Mouse (Mus musculus): ENCODE results near the gene Ccr1l1. TPM values are rescaled to one million over a fixed set of nuclear protein-coding genes. Genes with fewer than 3 reads are reported as not detected.

Gene Ccr1l1
- polyA plus RNA-seq, 1 experiment from 2014 or later, result not detected

DNA sequence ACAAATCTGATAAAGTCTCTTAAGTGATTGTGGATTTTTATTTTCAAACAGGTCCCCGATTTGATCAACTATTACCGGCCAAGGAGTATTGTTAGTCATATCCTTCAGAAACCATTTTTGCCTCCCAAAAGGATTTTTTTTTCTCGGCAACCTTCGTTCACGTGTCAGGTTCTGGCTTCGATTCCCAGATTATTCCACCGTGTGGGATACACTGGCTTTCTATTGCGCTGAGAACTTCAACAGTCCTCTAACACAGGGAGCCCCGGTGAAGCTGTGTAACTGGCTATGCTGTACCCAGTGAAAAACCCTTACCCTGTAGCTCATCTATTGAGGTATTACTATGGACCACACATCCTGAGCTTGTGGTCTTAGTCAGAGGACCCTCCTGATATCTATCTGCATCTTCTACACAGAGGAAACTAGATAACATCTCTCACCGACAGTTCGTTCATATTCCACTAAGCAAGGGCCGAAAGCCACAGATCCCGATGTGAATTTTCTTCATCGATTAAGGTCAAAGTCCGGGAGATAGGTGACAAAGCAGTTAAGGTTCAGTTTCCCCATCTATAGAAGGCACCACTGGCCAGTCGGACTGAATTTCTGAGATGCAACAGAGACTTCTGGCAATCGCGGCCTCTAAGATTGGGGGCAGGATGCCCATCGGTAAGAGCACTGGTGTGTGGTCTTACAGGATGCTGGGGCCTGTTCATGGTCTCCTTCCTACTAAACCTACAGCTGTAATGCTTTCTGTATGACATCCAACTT is 45.1 kb downstream of the Ccr1l1 start:
- no peak overlapping the region for H3K4me2 ChIP-seq
- H3K9me3 ChIP-seq, result no peaks in the 10 kb centered on the region
- no peaks in the 10 kb centered on the region for H3K4me1 ChIP-seq (replicated peaks)
- no peaks in the 10 kb centered on the region for H3K27me3 ChIP-seq
- H3K4me3 ChIP-seq, result no peak overlapping the region
- no peak for ATAC-seq (ENCODE audit: low FRiP score, low read depth)
- no peak overlapping the region for H3K27ac ChIP-seq (replicated peaks)
- H3K36me3 ChIP-seq, result no peaks in the 10 kb centered on the region
- 96% methylated on average over 19 of the region's 19 CpGs for WGBS
- no peak overlapping the region for H3K9ac ChIP-seq

GRCm38 (mm10) chr9:123931761-123932700 is 46.2 kb downstream of the Ccr1l1 start:
- 80% methylated on average over 6 of the region's 6 CpGs for WGBS
- H3K27ac ChIP-seq (replicated peaks), result no peak overlapping the region
- no peak overlapping the region for H3K9ac ChIP-seq
- H3K27me3 ChIP-seq, result no peaks in the 10 kb centered on the region
- no peaks in the 10 kb centered on the region for H3K9me3 ChIP-seq
- H3K4me2 ChIP-seq, result no peak overlapping the region
- no peak for ATAC-seq (ENCODE audit: low FRiP score, low read depth)
- H3K36me3 ChIP-seq, result no peaks in the 10 kb centered on the region
- no peak overlapping the region for H3K4me3 ChIP-seq
- no peaks in the 10 kb centered on the region for H3K4me1 ChIP-seq (replicated peaks)

DNA sequence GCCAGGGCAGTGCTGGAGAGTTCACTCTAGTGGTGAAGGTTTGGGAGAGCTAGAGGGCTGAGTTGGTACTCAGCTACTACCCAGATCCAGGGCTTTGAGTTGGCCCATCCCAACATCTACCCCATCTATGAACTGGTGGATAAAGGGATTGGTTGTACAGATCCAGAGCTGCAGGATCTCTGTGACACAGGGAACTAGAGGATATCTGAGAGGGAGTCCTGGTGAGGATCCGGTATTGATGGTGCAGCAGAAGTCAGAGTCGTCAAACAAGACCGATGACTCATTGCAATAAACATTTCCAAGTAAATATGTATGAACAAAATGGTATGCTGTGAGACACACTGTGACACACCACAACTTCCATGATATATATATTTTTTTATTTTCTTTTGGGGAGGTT is 47.3 kb downstream of the Ccr1l1 start:
- ATAC-seq (ENCODE audit: low FRiP score, low read depth), result no peak
- WGBS, result 95% methylated on average over 3 of the region's 3 CpGs
- Histone ChIP-seq H3K27me3 (no peaks in the 10 kb centered on the region), H3K4me2 (no peak overlapping the region), H3K9me3 (no peaks in the 10 kb centered on the region), H3K4me3 (no peak overlapping the region), H3K27ac (replicated peaks) (no peak overlapping the region), H3K4me1 (replicated peaks) (peaks cover 2% of the 10 kb centered on the region; the same call in 1 of the 2 replicates), H3K9ac (no peak overlapping the region), H3K36me3 (no peaks in the 10 kb centered on the region)

DNA sequence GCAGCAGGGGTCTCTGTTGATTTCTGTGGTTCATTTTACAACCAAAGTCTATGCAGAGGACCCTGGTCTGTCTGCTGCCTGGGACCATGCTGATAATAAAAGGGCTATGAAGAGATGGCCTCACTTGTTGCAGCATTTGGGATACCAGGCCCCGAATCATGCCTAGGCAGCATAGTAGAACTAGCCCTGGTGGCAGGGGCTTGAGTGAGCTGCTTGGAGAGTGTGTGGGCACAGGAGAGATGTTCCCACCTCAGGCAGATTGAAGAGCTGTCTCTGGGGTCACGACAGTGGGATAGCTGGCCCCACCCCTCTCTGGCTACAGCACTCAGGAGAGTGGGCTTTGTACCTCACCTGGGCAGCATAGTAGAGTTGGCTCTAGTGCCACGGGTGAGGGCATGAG is 47.7 kb downstream of the Ccr1l1 start:
- Histone ChIP-seq H3K36me3 (no peaks in the 10 kb centered on the region), H3K9me3 (no peaks in the 10 kb centered on the region), H3K4me2 (no peak overlapping the region), H3K4me3 (no peak overlapping the region), H3K27ac (replicated peaks) (no peak overlapping the region), H3K27me3 (no peaks in the 10 kb centered on the region), H3K9ac (no peak overlapping the region), H3K4me1 (replicated peaks) (peaks cover 6% of the 10 kb centered on the region)
- ATAC-seq (ENCODE audit: low FRiP score, low read depth), result no peak
- 84% methylated on average over 3 of the region's 3 CpGs for WGBS

GRCm38 (mm10) chr9:123929936-123930335 is 48.3 kb downstream of the Ccr1l1 start:
- Histone ChIP-seq H3K9ac (no peak overlapping the region), H3K27me3 (no peaks in the 10 kb centered on the region), H3K4me2 (no peak overlapping the region), H3K36me3 (no peaks in the 10 kb centered on the region), H3K27ac (replicated peaks) (no peak overlapping the region), H3K9me3 (no peaks in the 10 kb centered on the region), H3K4me3 (no peak overlapping the region), H3K4me1 (replicated peaks) (peaks cover 7% of the 10 kb centered on the region)
- no peak for ATAC-seq (ENCODE audit: low FRiP score, low read depth)
- WGBS, result 81% methylated on average over 4 of the region's 4 CpGs

DNA sequence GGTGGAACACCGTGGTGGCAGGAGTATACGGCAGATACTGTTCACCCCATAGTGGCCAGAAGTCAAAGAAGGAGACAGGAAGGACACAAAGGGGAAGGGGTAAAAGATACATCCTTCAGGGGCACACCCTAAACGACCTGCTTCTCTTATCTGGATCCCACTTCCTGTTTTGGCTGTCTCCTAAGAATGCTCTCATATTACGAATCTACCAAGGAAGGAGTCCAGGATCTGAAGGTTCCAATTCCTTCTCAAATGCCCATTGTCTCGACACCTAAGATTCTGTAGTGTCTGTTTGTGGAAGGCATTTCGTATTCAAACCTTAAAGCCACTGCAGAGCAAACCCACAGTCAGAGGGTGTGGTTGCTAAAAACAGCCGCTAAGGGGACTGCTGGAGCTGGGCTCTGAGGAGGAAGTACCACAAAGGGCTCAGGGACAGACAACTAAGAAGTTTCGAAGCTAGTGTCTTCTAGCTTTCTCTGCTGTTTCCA is 49.4 kb downstream of the Ccr1l1 start:
- no peaks in the 10 kb centered on the region for H3K9me3 ChIP-seq
- H3K27me3 ChIP-seq, result no peaks in the 10 kb centered on the region
- ATAC-seq (ENCODE audit: low FRiP score, low read depth), result no peak
- H3K4me2 ChIP-seq, result no peak overlapping the region
- no peak overlapping the region for H3K9ac ChIP-seq
- no peak overlapping the region for H3K4me3 ChIP-seq
- WGBS, result 56% methylated on average over 8 of the region's 8 CpGs
- H3K36me3 ChIP-seq, result no peaks in the 10 kb centered on the region
- H3K4me1 ChIP-seq (replicated peaks), result peaks cover 12% of the 10 kb centered on the region
- no peak overlapping the region for H3K27ac ChIP-seq (replicated peaks)

DNA sequence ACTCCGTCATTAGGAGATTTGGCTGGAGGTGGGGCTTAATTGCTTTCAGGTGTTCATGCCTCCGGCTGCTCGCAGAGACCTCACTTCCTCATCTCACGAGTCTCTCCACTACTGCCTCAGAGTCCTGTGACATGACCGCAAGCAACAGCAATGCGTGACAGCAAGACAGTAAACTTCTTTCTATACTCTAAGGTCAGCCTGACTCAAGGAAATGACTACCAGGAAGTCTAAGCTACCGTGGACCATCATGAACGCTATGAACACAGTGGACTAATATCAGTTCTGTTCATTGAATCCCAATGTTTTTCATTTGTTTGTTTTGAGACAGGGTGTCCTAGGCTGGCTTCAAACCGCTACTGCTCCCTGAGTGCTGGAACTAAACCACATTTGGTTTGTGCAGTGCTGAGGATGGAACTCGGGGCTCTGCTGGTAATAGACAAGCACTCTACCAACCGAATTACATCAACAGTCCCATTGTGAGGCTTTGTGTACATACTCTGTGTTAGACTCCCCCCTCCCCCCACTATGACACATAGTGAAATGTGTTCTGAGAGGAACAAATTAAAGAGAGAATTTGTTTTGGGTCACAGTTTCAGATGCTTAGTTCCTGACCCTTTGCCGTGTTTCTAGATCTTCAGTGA is 50.0 kb downstream of the Ccr1l1 start:
- Histone ChIP-seq H3K9ac (no peak overlapping the region), H3K36me3 (no peaks in the 10 kb centered on the region), H3K4me2 (no peak overlapping the region), H3K9me3 (no peaks in the 10 kb centered on the region), H3K27me3 (no peaks in the 10 kb centered on the region), H3K4me1 (replicated peaks) (peaks cover 17% of the 10 kb centered on the region), H3K27ac (replicated peaks) (no peak overlapping the region), H3K4me3 (no peak overlapping the region)
- 84% methylated on average over 12 of the region's 12 CpGs for WGBS
- ATAC-seq (ENCODE audit: low FRiP score, low read depth), result no peak

- H3K4me2 ChIP-seq, result no peak overlapping the region
- WGBS, result 62% methylated on average over 16 of the region's 16 CpGs
- no peaks in the 10 kb centered on the region for H3K36me3 ChIP-seq
- peaks cover 20% of the 10 kb centered on the region for H3K4me1 ChIP-seq (replicated peaks)
- H3K27me3 ChIP-seq, result no peaks in the 10 kb centered on the region
- no peak overlapping the region for H3K27ac ChIP-seq (replicated peaks)
- no peaks in the 10 kb centered on the region for H3K9me3 ChIP-seq
- ATAC-seq (ENCODE audit: low FRiP score, low read depth), result no peak
- H3K9ac ChIP-seq, result no peak overlapping the region
- H3K4me3 ChIP-seq, result no peak overlapping the region
Observed at GRCm38 (mm10) chr9:123927281-123927960, 50.8 kb downstream of the Ccr1l1 start.

Other genes with a start within 250 kb of the Ccr1l1 start
- 0.24 and 0.25 TPM in 2 replicates for gene Cxcr6, start 171.9 kb downstream of the Ccr1l1 start, polyA plus RNA-seq (2015; fragmentation: Nextera tagmentation; extraction: Ambion mirVana)
- 14.0 and 14.6 TPM in 2 replicates for gene Fyco1, start 126.5 kb downstream of the Ccr1l1 start, polyA plus RNA-seq (2015; fragmentation: Nextera tagmentation; extraction: Ambion mirVana)
- gene Xcr1, start 116.4 kb downstream of the Ccr1l1 start, polyA plus RNA-seq (2015; fragmentation: Nextera tagmentation; extraction: Ambion mirVana), result 0.05 TPM in 1 of 2 replicates, not detected in the other
- gene Ccr1, start 9.7 kb downstream of the Ccr1l1 start, polyA plus RNA-seq (2015; fragmentation: Nextera tagmentation; extraction: Ambion mirVana), result 1.2 and 1.3 TPM in 2 replicates
- gene Ccr3, start 43.6 kb upstream of the Ccr1l1 start, polyA plus RNA-seq (2015; fragmentation: Nextera tagmentation; extraction: Ambion mirVana), result 0.04 TPM in 1 of 2 replicates, not detected in the other
- 0.23 and 0.76 TPM in 2 replicates for gene Ccr2, start 123.5 kb upstream of the Ccr1l1 start, polyA plus RNA-seq (2015; fragmentation: Nextera tagmentation; extraction: Ambion mirVana)
- gene Ccr5, start 143.1 kb upstream of the Ccr1l1 start, polyA plus RNA-seq (2015; fragmentation: Nextera tagmentation; extraction: Ambion mirVana), result 1.4 and 1.9 TPM in 2 replicates

All from hindbrain, embryonic 15.5 days (tissue).